Mouse (Mus musculus) CD8-positive naive resting alpha-beta T cell, adult 2 months (primary cell): ENCODE data around the gene Mob3a.
A peak's percentile ranks its signal among the peaks of the same experiment; 100 is the strongest.

Experiments used
- DNase-seq, 2 experiments: peaks; one replicate each; pipeline ENCODE4 v3.0.0; 2022; ENCODE audit warnings: low read depth in 2 of 2, low spot score in 2 of 2

Gene Mob3a

GRCm38 (mm10) chr10:80701721-80702535, at the start of gene Mob3a, which contains the start of gene Izumo4:
Gene Mob3a (minus strand): TSS chr10:80701977.
Gene Izumo4 (plus strand): TSS chr10:80702184.
- DNase-seq = peak; percentile 98 to 99

GRCm38 (mm10) chr10:80751188-80751832, 49.5 kb upstream of the Mob3a start:
- DNase-seq = peak in 1 of 2 experiments; percentile 43

GRCm38 (mm10) chr10:80748609-80749008, 46.8 kb upstream of the Mob3a start:
- no peak for DNase-seq

GRCm38 (mm10) chr10:80747410-80747809, 45.6 kb upstream of the Mob3a start:
- peak; percentile 66 to 67 for DNase-seq

- no peak for DNase-seq
These were observed 42.5 kb upstream of the Mob3a start for GRCm38 (mm10) chr10:80744262-80744661.

- DNase-seq = peak; percentile 93 to 97
These were observed 40.6 kb upstream of the Mob3a start, which contains the start of gene Ap3d1 for GRCm38 (mm10) chr10:80742180-80742978. Gene Ap3d1 (minus strand): TSS chr10:80742264.

- DNase-seq = no peak
These were observed 39.9 kb upstream of the Mob3a start for GRCm38 (mm10) chr10:80741634-80742179.

GRCm38 (mm10) chr10:80741146-80741545, 39.4 kb upstream of the Mob3a start:
- no peak for DNase-seq

GRCm38 (mm10) chr10:80738657-80739056, 36.9 kb upstream of the Mob3a start:
- DNase-seq = no peak

GRCm38 (mm10) chr10:80736731-80737130, 35.0 kb upstream of the Mob3a start:
- no peak for DNase-seq

GRCm38 (mm10) chr10:80732611-80733101, 30.9 kb upstream of the Mob3a start:
- DNase-seq = no peak

GRCm38 (mm10) chr10:80727369-80728127, 25.8 kb upstream of the Mob3a start:
- DNase-seq = no peak

GRCm38 (mm10) chr10:80717281-80717680, 15.5 kb upstream of the Mob3a start:
- DNase-seq = no peak

GRCm38 (mm10) chr10:80710834-80711233, 9.1 kb upstream of the Mob3a start:
- no peak for DNase-seq

- DNase-seq = no peak
These were observed 3.7 kb upstream of the Mob3a start for GRCm38 (mm10) chr10:80705479-80705878.

- no peak for DNase-seq
These were observed 3.3 kb upstream of the Mob3a start for GRCm38 (mm10) chr10:80705033-80705432.

GRCm38 (mm10) chr10:80704418-80704817, 2.6 kb upstream of the Mob3a start:
- no peak for DNase-seq

GRCm38 (mm10) chr10:80703643-80704042, 1.9 kb upstream of the Mob3a start:
- no peak for DNase-seq

GRCm38 (mm10) chr10:80702536-80703390, 986 bp upstream of the Mob3a start:
- DNase-seq = peak; percentile 82 to 88
